Mouse (Mus musculus) embryonic fibroblast, embryonic 13.5 days (primary cell): ENCODE measurements at regions not wholly inside any gene's neighbourhood (a gene's known extent, or its start where the extent isn't known, plus 50 kb on each side); places are given as distances from the start of the nearest gene placed in this dataset.

Source experiments
- H3K27ac ChIP-seq: 2 replicates; pipeline ENCODE4 v1.5.1; 2012; ENCODE audit warnings: low read length, control low read depth, inconsistent platforms; ENCODE audit not compliant: insufficient read depth
- H3K4me1 ChIP-seq: 2 replicates; pipeline ENCODE4 v1.6.1; 2011; ENCODE audit warnings: low read length; ENCODE audit not compliant: control insufficient read depth, insufficient read depth
- H3K4me3 ChIP-seq: 2 replicates; pipeline ENCODE4 v1.5.1; 2011; ENCODE audit warnings: mild to moderate bottlenecking, control low read depth, low read length; ENCODE audit not compliant: insufficient read depth
- CTCF ChIP-seq: IDR thresholded peaks from 2 replicates; pipeline ENCODE4 v1.5.1; 2011; ENCODE audit warnings: mild to moderate bottlenecking, control low read depth, low read length, moderate library complexity, borderline replicate concordance; ENCODE audit not compliant: insufficient read depth
- POLR2A ChIP-seq: IDR thresholded peaks from 2 replicates; pipeline ENCODE4 v1.6.1; 2011; ENCODE audit warnings: low read depth, mild to moderate bottlenecking, control low read depth, low read length, moderate library complexity

- TF ChIP-seq POLR2A (no peak), CTCF (no peak)
- Histone ChIP-seq H3K4me3 (no peak overlapping the region), H3K4me1 (no peaks in the 10 kb centered on the region), H3K27ac (no peak overlapping the region)
Measured at GRCm38 (mm10) chr12:112411612-112412350, 77.5 kb upstream of the A530016L24Rik start.

GRCm38 (mm10) chr12:112412351-112412697 lies 76.9 kb upstream of the A530016L24Rik start:
- Histone ChIP-seq H3K27ac (no peak overlapping the region), H3K4me3 (no peak overlapping the region), H3K4me1 (no peaks in the 10 kb centered on the region)
- TF ChIP-seq CTCF (no peak), POLR2A (no peak)

GRCm38 (mm10) chr12:112415926-112416473 lies 73.2 kb upstream of the A530016L24Rik start:
- Histone ChIP-seq H3K4me1 (no peaks in the 10 kb centered on the region), H3K27ac (no peak overlapping the region), H3K4me3 (no peak overlapping the region)
- no peak for TF ChIP-seq CTCF
- no peak for TF ChIP-seq POLR2A

GRCm38 (mm10) chr12:112416537-112416936 lies 72.7 kb upstream of the A530016L24Rik start:
- Histone ChIP-seq H3K4me1 (no peaks in the 10 kb centered on the region), H3K4me3 (no peak overlapping the region), H3K27ac (no peak overlapping the region)
- TF ChIP-seq CTCF (no peak), POLR2A (no peak)

- no peak for TF ChIP-seq POLR2A
- no peak for TF ChIP-seq CTCF
- Histone ChIP-seq H3K4me3 (no peak overlapping the region), H3K27ac (no peak overlapping the region), H3K4me1 (no peaks in the 10 kb centered on the region)
Measured at GRCm38 (mm10) chr12:112418636-112419035, 70.6 kb upstream of the A530016L24Rik start.

GRCm38 (mm10) chr12:112422177-112422576 lies 67.1 kb upstream of the A530016L24Rik start:
- Histone ChIP-seq H3K4me3 (no peak overlapping the region), H3K27ac (no peak overlapping the region), H3K4me1 (no peaks in the 10 kb centered on the region)
- TF ChIP-seq POLR2A = no peak
- no peak for TF ChIP-seq CTCF

- TF ChIP-seq CTCF = no peak
- no peak for TF ChIP-seq POLR2A
Measured at GRCm38 (mm10) chr12:112424150-112424549, 65.1 kb upstream of the A530016L24Rik start.

GRCm38 (mm10) chr12:112426681-112427080 lies 62.6 kb upstream of the A530016L24Rik start:
- no peak for TF ChIP-seq CTCF
- no peak for TF ChIP-seq POLR2A
- no peak overlapping the region for H3K4me3 ChIP-seq
- no peaks in the 10 kb centered on the region for H3K4me1 ChIP-seq
- H3K27ac ChIP-seq = no peak overlapping the region

More at GRCm38 (mm10) chr12:112424150-112424549, 65.1 kb upstream of the A530016L24Rik start:
- Histone ChIP-seq H3K4me3 (no peak overlapping the region), H3K27ac (no peak overlapping the region), H3K4me1 (no peaks in the 10 kb centered on the region)

DNA sequence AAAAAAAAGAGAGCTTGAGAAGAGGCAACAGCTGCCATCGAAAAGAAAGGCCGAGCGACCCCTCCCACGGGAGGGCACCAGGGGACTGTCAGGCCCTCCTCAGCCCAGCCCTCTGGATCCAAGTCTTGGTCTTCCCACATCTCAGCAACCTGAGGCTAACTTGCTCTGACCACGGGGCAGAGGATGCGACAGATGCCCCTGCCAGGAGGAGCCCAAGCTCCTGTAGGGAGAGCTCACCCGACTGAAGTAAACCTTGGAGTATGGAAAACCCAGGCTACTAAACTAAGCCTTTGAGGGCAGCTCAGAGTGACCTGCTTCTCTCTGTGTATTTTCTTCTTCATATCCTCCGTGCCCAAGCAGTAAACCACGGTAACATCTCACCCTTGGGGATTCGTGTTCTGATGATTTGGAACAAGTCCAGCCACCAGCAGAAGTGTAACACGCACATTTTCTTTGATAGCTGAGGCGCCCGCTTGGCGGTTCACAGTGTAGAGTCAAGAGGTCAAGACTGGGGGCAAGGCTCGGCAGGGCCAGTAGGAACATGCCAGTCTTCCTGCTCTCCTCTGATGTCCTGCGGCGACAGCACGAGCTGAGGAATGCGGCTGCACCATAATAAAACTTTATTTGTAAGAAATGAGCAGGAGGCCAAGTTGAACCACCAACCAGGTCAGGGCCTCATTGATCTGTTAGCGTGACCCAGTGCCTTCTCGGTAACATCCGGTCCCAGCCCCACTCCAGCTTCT lies 59.0 kb upstream of the A530016L24Rik start:
- H3K4me3 ChIP-seq = no peak overlapping the region
- H3K27ac ChIP-seq = no peak overlapping the region
- TF ChIP-seq POLR2A (no peak), CTCF (no peak)
- 0 out of 2 replicates have a peak, but pooled peaks cover 3% of the 10 kb centered on the region for H3K4me1 ChIP-seq

- Histone ChIP-seq H3K4me3 (no peak overlapping the region), H3K27ac (no peak overlapping the region), H3K4me1 (0 out of 2 replicates have a peak, but pooled peaks cover 3% of the 10 kb centered on the region)
- TF ChIP-seq POLR2A = no peak
- TF ChIP-seq CTCF = no peak
Measured at GRCm38 (mm10) chr12:112433315-112433714, 55.9 kb upstream of the A530016L24Rik start.
